In the genomic region with DNA sequence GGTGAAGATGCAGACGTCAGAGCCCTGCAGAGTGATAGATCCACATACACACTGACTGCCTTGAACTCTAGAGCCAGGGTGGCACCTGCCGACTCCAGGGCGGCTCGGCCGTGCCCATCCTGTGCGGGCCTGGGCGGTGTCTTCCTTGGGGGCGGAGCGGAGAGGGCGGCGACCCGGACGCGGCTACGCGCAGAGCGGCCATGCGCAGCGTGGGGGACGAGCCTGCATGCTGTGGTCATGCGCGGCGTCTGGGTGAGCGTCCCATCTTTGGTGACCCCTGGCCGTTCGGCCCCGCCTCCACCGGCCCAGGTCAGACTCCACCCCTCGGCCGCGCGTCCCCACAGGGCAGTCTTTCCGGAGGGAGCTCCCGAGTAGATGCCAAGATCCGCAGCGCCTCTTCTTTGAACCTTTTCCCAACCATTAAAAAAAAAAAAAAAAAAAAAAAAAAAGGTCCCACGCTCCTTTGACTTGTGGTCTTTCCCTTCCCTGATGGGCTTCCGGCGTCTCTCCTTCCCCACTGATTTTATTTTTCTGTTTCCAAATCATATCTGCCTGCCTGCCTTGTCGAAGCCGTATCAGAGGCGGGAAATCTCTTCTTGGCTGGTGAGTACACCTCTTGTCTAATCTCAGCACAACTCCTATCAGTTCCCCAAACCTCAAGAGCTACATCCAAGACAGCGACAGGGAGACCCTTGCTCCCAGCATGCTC, we compare ENCODE assay signal across 8 mouse cellular contexts. TPM values are rescaled to one million over a fixed set of nuclear protein-coding genes. Genes with fewer than 3 reads are reported as not detected.
DNase-seq lines count a peak whose midpoint lies in the region; ATAC-seq and TF ChIP-seq lines count a peak whose summit lies in the region.

TSS of gene Cisd3 (plus strand) at position 214 of the 709 bp plus-strand sequence.

- H3K4me2 ChIP-seq in heart, embryonic 12.5 days, result peak within 1 kb of the TSS; percentile 81
- peak within 1 kb of the TSS; percentile 64 for H3K4me2 ChIP-seq in kidney, postnatal 0 days (ENCODE audit: low read length)

- WGBS in heart, embryonic 12.5 days, result under 1% methylated on average over 43 of the region's 43 CpGs
- under 1% methylated on average over 43 of the region's 43 CpGs for WGBS in kidney, postnatal 0 days
- WGBS in liver, adult 2 months, result under 1% methylated on average over 43 of the region's 43 CpGs

- H3K79me2 ChIP-seq in liver, adult 2 months (ENCODE audit: control insufficient read depth, insufficient read depth, low read length), result no peaks in the 10 kb centered on the region; the same call in 1 of the 2 replicates

- no peaks in the 10 kb centered on the region for H3K9me3 ChIP-seq in erythroblast, embryonic 14.5 days (ENCODE audit: control insufficient read depth, low read length)
- H3K9me3 ChIP-seq in heart, embryonic 12.5 days (replicated peaks), result no peaks in the 10 kb centered on the region
- no peaks in the 10 kb centered on the region for H3K9me3 ChIP-seq in kidney, postnatal 0 days (replicated peaks; ENCODE audit: low read length)

- peak; percentile 90 for ATAC-seq in heart, embryonic 12.5 days (ENCODE audit: insufficient number of reproducible peaks, low FRiP score)
- ATAC-seq in kidney, postnatal 0 days (replicated peaks; ENCODE audit: low FRiP score, low read depth), result peak; percentile 91
- peak; percentile 63 for ATAC-seq in monocyte, adult 5-6 weeks (replicated peaks; ENCODE audit: insufficient number of reproducible peaks, low FRiP score, low TSS enrichment, poor library complexity, severe bottlenecking)

- peak within 1 kb of the TSS; percentile 44 for H3K4me3 ChIP-seq in erythroblast, embryonic 14.5 days (replicated peaks)
- H3K4me3 ChIP-seq in heart, embryonic 12.5 days, result peak within 1 kb of the TSS; percentile 39
- H3K4me3 ChIP-seq in kidney, postnatal 0 days (replicated peaks; ENCODE audit: low read depth, low read length), result peak within 1 kb of the TSS; percentile 33; the same call in 1 of the 2 replicates
- H3K4me3 ChIP-seq in liver, adult 2 months (ENCODE audit: insufficient read depth, low read depth, low read length), result peak within 1 kb of the TSS; percentile 67

- DNase-seq in 3134 (ENCODE audit: extremely low read depth, insufficient read length, low spot score), result peak; percentile 97
- peak; percentile 89 to 92 for DNase-seq in adrenal gland, postnatal 4 days (ENCODE audit: low spot score in 2 of 2)
- DNase-seq in kidney, postnatal 0 days (ENCODE audit: low spot score), result peak; percentile 92
- peak; percentile 90 for DNase-seq in liver, adult 2 months (ENCODE audit: extremely low read depth, low read depth, low spot score)
- peak; percentile 93 to 94 for DNase-seq in spleen, postnatal 36 days (ENCODE audit: low spot score in 2 of 2)

- H3K27me3 ChIP-seq in erythroblast, embryonic 14.5 days (ENCODE audit: control insufficient read depth), result peaks cover 26% of the 10 kb centered on the region
- H3K27me3 ChIP-seq in heart, embryonic 12.5 days (replicated peaks), result no peaks in the 10 kb centered on the region
- H3K27me3 ChIP-seq in kidney, postnatal 0 days (ENCODE audit: insufficient read depth, low read length), result no peaks in the 10 kb centered on the region
- no peaks in the 10 kb centered on the region for H3K27me3 ChIP-seq in liver, adult 2 months (ENCODE audit: control insufficient read depth, insufficient read depth, low read length)

- TF ChIP-seq POLR2A in liver, adult 2 months (IDR thresholded peaks at IDR 0.05; ENCODE audit: extremely low read depth, insufficient read depth, low read length), result no peak

- peak within 1 kb of the TSS; percentile 64 for H3K9ac ChIP-seq in heart, embryonic 12.5 days
- H3K9ac ChIP-seq in kidney, postnatal 0 days (ENCODE audit: low read depth, low read length), result peak within 1 kb of the TSS; percentile 47; the same call in 1 of the 2 replicates
- H3K9ac ChIP-seq in liver, adult 2 months (ENCODE audit: low read depth, low read length), result peak within 1 kb of the TSS; percentile 60

- peak within 1 kb of the TSS; percentile 55 for H3K27ac ChIP-seq in heart, embryonic 12.5 days (ENCODE audit: poor library complexity, severe bottlenecking)
- H3K27ac ChIP-seq in kidney, postnatal 0 days, result peak within 1 kb of the TSS; percentile 70
- peak within 1 kb of the TSS; percentile 81 for H3K27ac ChIP-seq in liver, adult 2 months (replicated peaks; ENCODE audit: insufficient read depth, low read depth, low read length)

- H3K4me1 ChIP-seq in erythroblast, embryonic 14.5 days (ENCODE audit: control insufficient read depth), result peaks cover 6% of the 10 kb centered on the region
- peaks cover 32% of the 10 kb centered on the region for H3K4me1 ChIP-seq in heart, embryonic 12.5 days (replicated peaks)
- peaks cover 22% of the 10 kb centered on the region; the same call in 1 of the 2 replicates for H3K4me1 ChIP-seq in kidney, postnatal 0 days (replicated peaks; ENCODE audit: insufficient read depth, low read length)
- H3K4me1 ChIP-seq in liver, adult 2 months (ENCODE audit: control insufficient read depth, insufficient read depth, low read length), result peaks cover 9% of the 10 kb centered on the region

- TF ChIP-seq CTCF in kidney, postnatal 0 days (IDR thresholded peaks at IDR 0.05; ENCODE audit: low read depth), result no peak
- TF ChIP-seq CTCF in liver, adult 2 months (IDR thresholded peaks at IDR 0.05; ENCODE audit: low read depth, low read length), result no peak

- H3K36me3 ChIP-seq in erythroblast, embryonic 14.5 days (ENCODE audit: control insufficient read depth), result peaks cover 1% of the 10 kb centered on the region; the same call in 1 of the 2 replicates
- peaks cover 53% of the 10 kb centered on the region for H3K36me3 ChIP-seq in heart, embryonic 12.5 days
- H3K36me3 ChIP-seq in kidney, postnatal 0 days (ENCODE audit: insufficient read depth, low read length), result peaks cover 16% of the 10 kb centered on the region
- no peaks in the 10 kb centered on the region for H3K36me3 ChIP-seq in liver, adult 2 months (ENCODE audit: control insufficient read depth, insufficient read depth, low read length)

RNA-seq across cellular contexts. Expression of gene Cisd3, which starts in this region (rescaled TPM):
- total RNA-seq in adrenal gland, postnatal 4 days (2021), result 100 to 1,000 TPM; 105 to 109 TPM
- not detected in 2 replicates for polyA plus RNA-seq in erythroblast, embryonic 14.5 days (2012)
- 40.5 and 44.8 TPM in 2 replicates for polyA plus RNA-seq in heart, embryonic 12.5 days (2016; fragmentation: Nextera tagmentation; extraction: Ambion mirVana)
- polyA plus RNA-seq in kidney, postnatal 0 days (2015; fragmentation: Nextera tagmentation; extraction: Ambion mirVana), result 69.2 and 70.9 TPM in 2 replicates
- total RNA-seq in liver, adult 2 months (2014; rRNA removed), result 35.7 and 41.0 TPM in 2 replicates
- polyA plus RNA-seq in liver, adult 2 months (2012; rRNA removed), result 73.6 and 94.5 TPM in 2 replicates
- 5.8 to 19.1 TPM (median 6.2 TPM) in 3 replicates for total RNA-seq in monocyte, adult 5-6 weeks (2017)

Comparison
In these comparisons a context has a peak if more than half of its experiments do, and no peak if none do; other contexts are left out.
1. Peak in every context shown above with its lines: DNase-seq, ATAC-seq, H3K4me3 ChIP-seq and H3K27ac ChIP-seq.
2. RNA of gene Cisd3 (polyA plus RNA-seq): 73.6 to 94.5 TPM in liver, adult 2 months, 69.2 to 70.9 TPM in kidney, postnatal 0 days and 40.5 to 44.8 TPM in heart, embryonic 12.5 days; not detected in erythroblast, embryonic 14.5 days; every median in the first group is over 10 times any median in the second.